Mouse (Mus musculus): ENCODE measurements around the gene Ccdc6.
A peak's percentile ranks its signal among the peaks of the same experiment; 100 is the strongest.

Ccdc6 gene

GRCm38 (mm10) chr10:70095506-70096270 is 1.2 kb upstream of the Ccdc6 start:
- no peak for DNase-seq

- DNase-seq = peak; percentile 24
Measured at GRCm38 (mm10) chr10:70097291-70097901, 475 bp downstream of the Ccdc6 start.

GRCm38 (mm10) chr10:70097911-70098569 is 1.1 kb downstream of the Ccdc6 start:
- peak; percentile 63 for DNase-seq

DNA sequence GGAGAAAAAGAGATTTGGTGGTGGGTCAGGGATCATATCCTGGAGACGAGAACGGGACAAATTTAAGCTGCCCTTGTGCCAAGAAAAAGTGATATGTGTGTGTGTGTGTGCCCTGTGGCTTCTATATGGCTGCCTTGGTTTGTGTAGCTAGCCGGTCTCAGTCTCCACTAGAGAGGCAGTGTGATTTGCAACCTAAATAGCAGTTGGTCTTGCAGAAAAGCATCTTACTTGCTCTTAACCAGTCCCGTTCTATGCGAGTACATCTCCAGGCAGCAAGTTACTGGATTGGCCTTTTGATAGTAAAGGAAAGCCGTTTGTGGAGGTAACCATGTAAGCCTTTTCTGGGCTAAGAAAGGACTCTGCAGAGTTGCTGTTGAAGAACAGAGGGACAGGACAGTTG is 1.7 kb downstream of the Ccdc6 start:
- DNase-seq = no peak

DNA sequence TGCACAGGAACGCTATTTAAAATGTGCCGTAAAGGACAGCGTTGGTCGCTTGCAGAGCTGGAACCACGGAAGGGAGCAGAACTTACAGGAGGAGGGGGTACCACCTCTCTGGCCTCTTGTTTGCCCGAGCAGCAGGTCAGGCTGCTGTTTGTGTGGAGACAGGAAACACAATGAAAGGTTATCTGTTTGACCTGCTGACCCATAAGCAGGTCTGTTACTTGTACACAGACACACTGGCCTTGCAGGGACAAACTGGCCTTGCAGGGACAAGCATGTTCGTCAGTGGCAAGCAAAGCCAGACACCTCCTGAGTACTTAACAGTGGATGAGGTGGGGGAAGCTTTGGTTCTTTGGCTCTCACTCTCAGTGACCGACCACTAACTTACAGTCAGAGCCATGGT is 2.1 kb downstream of the Ccdc6 start:
- no peak for DNase-seq

- no peak for DNase-seq
Measured at GRCm38 (mm10) chr10:70102086-70102485, 5.2 kb downstream of the Ccdc6 start.

DNA sequence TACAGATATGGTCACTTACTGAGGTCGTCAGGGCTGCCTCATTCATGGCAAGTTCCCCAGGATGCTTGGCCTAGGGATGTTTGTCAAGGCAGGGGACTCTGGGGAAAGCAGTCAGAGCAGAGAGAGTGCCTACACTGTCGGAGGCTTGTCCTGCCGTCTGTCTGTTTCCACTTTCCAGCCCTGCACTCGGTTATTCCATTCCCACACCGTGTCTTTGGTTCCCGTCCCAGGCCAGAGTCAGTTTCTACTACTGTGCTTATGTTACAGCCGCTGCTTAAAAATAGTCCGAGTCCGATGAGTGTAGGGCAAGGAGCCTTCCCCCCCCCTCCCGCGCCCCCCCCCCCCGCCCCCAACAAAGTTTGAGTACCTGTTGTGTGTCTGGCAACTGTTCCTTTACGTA is 11.1 kb downstream of the Ccdc6 start:
- DNase-seq = no peak

DNA sequence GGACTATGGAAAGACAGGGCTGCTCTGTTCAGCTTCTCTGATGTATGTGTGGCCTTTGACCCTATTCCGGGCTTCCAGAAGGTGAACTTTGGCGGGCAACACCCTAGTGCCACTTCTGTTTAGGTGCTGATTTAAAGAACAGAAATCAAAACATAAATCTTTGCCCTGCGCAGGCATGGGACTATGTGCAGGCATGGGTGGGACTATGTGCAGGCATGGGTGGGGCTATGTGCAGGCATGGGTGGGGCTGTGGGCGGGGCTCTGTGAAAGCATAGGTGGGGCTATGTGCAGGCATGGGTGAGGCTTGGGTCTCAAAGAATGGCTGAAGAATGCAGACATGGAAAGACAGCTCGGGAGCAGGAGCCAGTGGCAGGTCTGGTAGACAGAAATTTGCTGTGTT is 13.1 kb downstream of the Ccdc6 start:
- no peak for DNase-seq

GRCm38 (mm10) chr10:70110815-70111214 is 13.9 kb downstream of the Ccdc6 start:
- no peak for DNase-seq

DNA sequence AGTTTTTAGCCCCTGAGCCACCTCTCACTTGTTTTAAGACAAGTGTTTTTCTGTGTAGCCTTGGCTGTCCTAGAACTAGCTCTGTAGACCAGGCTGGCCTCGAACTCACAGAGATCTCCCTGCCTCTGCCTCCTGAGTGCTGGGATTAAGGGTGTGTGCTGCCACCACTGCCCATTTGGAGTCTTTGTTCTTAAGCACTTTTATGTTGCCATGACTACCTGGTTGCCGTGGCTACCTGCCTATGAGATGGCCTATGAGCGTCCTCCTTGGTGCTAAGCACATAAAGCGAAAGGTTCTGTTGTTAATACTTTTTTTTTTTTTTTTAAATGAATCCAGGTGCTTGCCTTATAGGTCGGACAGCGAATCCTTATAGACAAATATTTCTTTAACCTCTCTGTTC is 14.7 kb downstream of the Ccdc6 start:
- DNase-seq = no peak

GRCm38 (mm10) chr10:70114048-70114635 is 17.2 kb downstream of the Ccdc6 start:
- DNase-seq = no peak

DNA sequence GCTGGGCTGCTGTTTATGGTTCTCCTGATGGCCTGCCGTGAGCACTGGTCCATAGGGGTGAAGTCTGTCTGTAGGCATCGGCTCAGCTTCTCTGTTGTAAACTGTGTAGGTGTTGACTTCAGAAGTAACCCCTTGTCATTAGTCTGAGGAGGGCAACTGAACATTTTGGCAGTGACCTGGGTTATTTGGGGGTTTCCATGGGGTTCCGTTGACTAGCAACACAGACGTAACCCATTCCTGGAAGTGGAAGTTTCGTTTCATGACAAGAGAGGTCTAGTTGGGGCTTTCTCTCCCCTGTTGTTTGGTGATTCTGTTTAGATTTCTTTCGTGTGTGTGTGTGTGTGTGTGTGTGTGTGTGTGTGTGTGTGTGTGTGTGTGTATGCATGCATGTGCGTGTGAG is 19.5 kb downstream of the Ccdc6 start:
- DNase-seq = no peak

DNA sequence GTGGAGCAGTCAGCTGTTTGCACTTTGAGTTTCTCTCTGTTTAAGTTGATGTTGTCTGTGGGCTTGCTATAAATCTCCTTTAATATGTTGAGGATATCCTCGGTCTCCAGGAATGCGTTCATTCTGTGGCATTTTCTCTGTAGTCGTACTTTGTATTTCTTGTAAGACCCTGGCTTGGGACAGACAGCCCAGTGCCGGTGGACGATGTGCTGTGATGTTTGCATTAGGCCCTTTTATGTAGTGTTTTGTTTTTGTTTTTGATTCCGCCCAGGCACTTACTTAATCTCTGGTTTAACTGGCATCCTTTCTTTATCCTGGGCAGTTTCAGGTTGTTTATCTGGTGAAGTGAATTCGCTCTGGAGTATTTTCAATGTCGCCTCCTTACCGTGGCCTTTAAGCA is 22.5 kb downstream of the Ccdc6 start:
- DNase-seq = no peak

- DNase-seq = no peak
Measured at GRCm38 (mm10) chr10:70119851-70120370, 23.0 kb downstream of the Ccdc6 start.

DNA sequence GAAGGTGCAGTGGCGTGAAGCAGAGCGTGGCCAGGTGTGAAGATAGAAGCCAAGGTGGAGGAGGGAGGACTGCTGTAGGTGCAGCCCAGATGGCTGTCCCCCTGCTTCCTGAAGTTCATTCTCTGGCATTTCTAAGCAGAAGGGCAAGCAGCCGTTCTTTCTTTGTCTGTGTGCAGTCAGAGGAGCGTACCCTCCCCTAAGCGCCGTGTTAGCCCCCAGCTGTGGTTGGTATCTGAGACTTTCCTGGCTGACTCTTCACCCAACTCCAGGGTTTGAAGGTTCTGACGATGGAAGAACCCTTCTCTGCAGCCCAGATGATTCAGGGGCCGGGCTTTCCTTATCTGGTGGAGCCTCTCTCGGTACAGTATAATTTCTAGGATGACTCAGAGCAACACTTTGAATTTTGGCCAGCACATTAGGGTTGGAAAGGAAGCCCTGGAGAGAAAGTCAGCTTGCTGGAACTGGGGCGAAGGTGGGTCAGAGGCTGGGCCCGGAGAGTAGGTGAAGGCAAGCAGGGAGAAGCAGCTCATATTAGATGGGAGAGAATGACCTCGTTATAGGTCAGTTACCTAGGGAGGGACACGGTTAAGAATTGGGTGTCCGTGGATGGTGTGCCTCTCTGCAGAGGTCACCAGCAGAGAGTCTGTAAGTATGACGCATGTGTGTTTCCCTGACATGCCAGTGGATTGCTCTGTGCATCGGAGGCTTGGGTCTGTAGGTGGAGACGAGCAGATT is 23.9 kb downstream of the Ccdc6 start:
- no peak for DNase-seq

DNA sequence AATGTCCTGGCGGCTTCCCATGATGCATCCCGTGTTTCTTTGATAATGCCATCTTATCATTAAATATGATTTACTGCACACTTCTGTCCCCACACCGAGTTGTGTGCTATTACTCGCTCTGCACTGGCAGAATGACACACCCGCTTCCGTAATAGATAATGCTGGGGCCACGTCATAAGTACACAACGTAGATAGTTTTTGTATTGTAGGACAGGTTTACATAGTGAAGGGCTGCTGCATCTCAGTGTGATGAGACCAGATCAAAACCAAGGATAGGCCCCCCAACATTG is 24.4 kb downstream of the Ccdc6 start:
- no peak for DNase-seq

DNA sequence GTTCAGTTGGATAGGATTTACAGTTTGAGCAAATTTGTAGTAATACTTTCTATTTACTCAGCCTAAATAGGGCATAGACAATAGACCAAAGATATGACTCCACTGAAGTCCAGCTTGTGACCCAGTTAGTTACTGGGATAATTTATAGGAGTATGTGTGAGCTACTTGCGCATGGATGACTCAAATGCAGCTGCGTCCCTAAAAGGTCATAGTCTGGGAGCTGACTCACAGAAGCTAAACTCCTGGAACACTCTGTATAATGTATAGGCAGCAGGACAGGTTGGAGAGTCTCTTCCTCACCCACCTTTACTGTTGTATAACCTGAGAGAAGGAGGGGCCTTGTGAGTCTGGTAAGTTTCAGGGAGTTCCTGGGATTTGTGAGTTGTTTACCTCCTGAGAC is 26.5 kb downstream of the Ccdc6 start:
- DNase-seq = no peak

- DNase-seq = no peak
Measured at GRCm38 (mm10) chr10:70125491-70125890, 28.6 kb downstream of the Ccdc6 start.

GRCm38 (mm10) chr10:70127273-70127672 is 30.4 kb downstream of the Ccdc6 start:
- DNase-seq = no peak

- no peak for DNase-seq
Measured at GRCm38 (mm10) chr10:70128408-70128807, 31.5 kb downstream of the Ccdc6 start.

GRCm38 (mm10) chr10:70132087-70132560 is 35.2 kb downstream of the Ccdc6 start:
- no peak for DNase-seq

DNA sequence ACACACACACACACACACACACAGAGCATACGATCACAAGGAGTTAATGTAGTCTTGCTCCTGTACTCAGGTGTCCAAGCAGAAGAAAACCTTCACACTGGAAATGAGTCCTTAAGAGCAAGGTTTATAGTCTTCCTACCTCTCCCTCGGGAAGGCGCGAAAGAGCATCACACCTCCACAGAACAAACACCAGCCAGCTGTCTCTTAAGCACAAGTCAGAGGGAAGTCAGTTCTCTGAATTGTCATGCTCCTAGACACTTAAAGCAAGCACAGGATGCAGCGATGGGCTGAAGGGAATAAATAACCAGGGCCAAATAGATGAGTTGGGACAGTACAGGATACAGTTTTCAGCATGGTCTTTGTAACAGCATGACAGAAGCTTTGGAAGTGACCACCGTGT is 35.8 kb downstream of the Ccdc6 start:
- no peak for DNase-seq

GRCm38 (mm10) chr10:70133188-70133587 is 36.3 kb downstream of the Ccdc6 start:
- DNase-seq = peak; percentile 30
